Mouse (Mus musculus): ENCODE results near the gene Zp3. TPM values are rescaled to one million over a fixed set of nuclear protein-coding genes. Genes with fewer than 3 reads are reported as not detected.

Gene Zp3
- polyA plus RNA-seq, 1 experiment, result not detected

DNA sequence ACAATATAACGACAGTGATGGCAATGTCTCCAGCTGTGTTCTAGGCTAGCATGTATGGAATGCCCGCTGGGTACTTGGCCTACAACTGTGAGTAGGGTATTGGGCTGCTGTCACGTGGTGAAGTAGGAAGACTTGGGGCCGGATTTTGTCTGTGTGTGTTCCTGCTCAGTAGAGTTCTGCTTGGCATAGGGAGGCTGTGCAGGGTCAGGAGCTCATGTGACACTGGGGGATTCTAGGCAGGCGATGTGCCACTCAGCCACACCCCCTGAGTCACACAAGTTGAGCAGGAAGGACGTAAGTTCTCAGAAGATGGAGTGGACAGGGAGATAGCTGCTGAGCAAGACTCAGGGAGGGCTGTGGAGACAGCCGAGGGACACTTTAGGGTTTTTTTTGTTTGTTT, 27.8 kb downstream of the Zp3 start:
- Histone ChIP-seq H3K4me3 (ENCODE audit: insufficient read depth, low read depth, low read length) (no peak overlapping the region), H3K4me1 (ENCODE audit: control insufficient read depth, insufficient read depth, insufficient read length, low read length) (peaks cover 20% of the 10 kb centered on the region), H3K27ac (replicated peaks; ENCODE audit: low read depth, low read length) (no peak overlapping the region)

- Histone ChIP-seq H3K27ac (replicated peaks; ENCODE audit: low read depth, low read length) (peak overlapping the region; percentile 84), H3K4me3 (ENCODE audit: insufficient read depth, low read depth, low read length) (peak overlapping the region; percentile 10; the same call in 1 of the 2 replicates), H3K4me1 (ENCODE audit: control insufficient read depth, insufficient read depth, insufficient read length, low read length) (peaks cover 23% of the 10 kb centered on the region)
These were observed 35.0 kb downstream of the Zp3 start for GRCm38 (mm10) chr5:136014877-136015276.

DNA sequence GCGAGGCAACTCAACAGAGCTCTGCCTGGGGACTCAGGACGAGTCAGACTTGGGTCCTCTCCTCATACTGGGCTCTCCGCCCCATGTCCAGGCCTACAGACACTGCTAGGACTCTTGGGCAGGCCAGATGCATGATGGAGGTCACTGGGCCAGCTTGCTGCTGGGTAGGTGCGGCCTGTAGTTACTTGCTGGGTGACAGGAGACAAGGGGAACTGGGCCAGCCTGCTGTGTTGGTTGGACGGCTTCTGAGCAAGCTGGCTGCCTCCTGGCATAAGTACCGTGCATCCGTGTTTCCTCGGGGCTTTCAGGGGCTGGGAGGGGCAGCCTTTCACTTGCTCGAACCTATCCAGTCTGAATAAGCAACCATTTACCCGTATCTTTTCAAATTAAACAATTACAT, 35.7 kb downstream of the Zp3 start:
- H3K4me1 ChIP-seq (ENCODE audit: control insufficient read depth, insufficient read depth, insufficient read length, low read length), result peaks cover 27% of the 10 kb centered on the region
- H3K27ac ChIP-seq (replicated peaks; ENCODE audit: low read depth, low read length), result peak overlapping the region; percentile 84
- no peak overlapping the region for H3K4me3 ChIP-seq (ENCODE audit: insufficient read depth, low read depth, low read length)

- H3K4me3 ChIP-seq (ENCODE audit: insufficient read depth, low read depth, low read length), result no peak overlapping the region
- peak overlapping the region; percentile 97 for H3K27ac ChIP-seq (replicated peaks; ENCODE audit: low read depth, low read length)
- peaks cover 28% of the 10 kb centered on the region for H3K4me1 ChIP-seq (ENCODE audit: control insufficient read depth, insufficient read depth, insufficient read length, low read length)
These were observed 36.3 kb downstream of the Zp3 start for GRCm38 (mm10) chr5:136016014-136016876.

DNA sequence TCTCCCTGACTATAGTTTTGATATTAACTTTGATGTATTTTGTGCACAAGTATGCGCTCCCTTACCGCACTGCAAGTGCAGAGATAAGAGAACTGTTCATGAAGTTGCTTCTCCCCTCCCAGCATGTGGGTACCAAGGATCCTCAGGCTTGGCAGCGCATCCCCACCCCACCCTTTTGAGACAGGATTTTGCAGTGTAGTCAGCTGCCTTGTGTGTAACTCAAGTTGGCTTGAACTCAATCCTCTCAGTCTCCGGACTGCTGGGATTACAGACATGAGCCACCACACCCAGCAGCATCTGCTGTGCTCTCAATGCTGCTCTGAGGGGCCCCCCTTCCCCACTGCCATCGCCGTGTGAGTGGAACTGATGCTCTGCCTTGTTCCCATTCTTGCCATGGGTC, 37.4 kb downstream of the Zp3 start:
- no peak overlapping the region for H3K4me3 ChIP-seq (ENCODE audit: insufficient read depth, low read depth, low read length)
- peak overlapping the region; percentile 97 for H3K27ac ChIP-seq (replicated peaks; ENCODE audit: low read depth, low read length)
- peaks cover 28% of the 10 kb centered on the region for H3K4me1 ChIP-seq (ENCODE audit: control insufficient read depth, insufficient read depth, insufficient read length, low read length)

GRCm38 (mm10) chr5:136018726-136019125, 38.8 kb downstream of the Zp3 start:
- Histone ChIP-seq H3K4me1 (ENCODE audit: control insufficient read depth, insufficient read depth, insufficient read length, low read length) (peaks cover 28% of the 10 kb centered on the region), H3K4me3 (ENCODE audit: insufficient read depth, low read depth, low read length) (no peak overlapping the region), H3K27ac (replicated peaks; ENCODE audit: low read depth, low read length) (peak overlapping the region; percentile 82)

DNA sequence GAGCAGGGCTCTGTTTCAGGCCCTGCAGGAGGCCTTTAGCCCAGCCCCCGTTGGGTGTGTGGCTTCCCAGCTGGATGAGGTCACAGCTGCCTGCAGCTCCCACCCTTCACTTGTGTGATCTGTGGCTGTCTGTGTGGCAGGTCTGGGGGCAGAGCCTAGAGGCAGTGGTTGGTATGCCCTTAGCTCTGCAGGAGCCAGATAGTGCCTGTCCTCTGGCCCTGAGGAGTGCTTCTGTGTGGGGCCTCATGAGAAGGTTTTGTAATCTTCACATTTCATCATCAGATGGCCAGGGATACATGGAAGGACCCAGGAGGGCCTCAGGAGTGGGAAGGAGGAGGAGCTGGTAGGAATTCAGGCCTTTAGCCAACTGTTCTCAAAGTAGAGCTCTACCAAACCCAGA, 40.0 kb downstream of the Zp3 start:
- Histone ChIP-seq H3K27ac (replicated peaks; ENCODE audit: low read depth, low read length) (peak overlapping the region; percentile 82; the same call in 1 of the 2 replicates), H3K4me1 (ENCODE audit: control insufficient read depth, insufficient read depth, insufficient read length, low read length) (peaks cover 29% of the 10 kb centered on the region), H3K4me3 (ENCODE audit: insufficient read depth, low read depth, low read length) (no peak overlapping the region)

GRCm38 (mm10) chr5:136025712-136026111, 45.8 kb downstream of the Zp3 start:
- H3K27ac ChIP-seq (replicated peaks; ENCODE audit: low read depth, low read length), result peak overlapping the region; percentile 47
- no peak overlapping the region for H3K4me3 ChIP-seq (ENCODE audit: insufficient read depth, low read depth, low read length)

DNA sequence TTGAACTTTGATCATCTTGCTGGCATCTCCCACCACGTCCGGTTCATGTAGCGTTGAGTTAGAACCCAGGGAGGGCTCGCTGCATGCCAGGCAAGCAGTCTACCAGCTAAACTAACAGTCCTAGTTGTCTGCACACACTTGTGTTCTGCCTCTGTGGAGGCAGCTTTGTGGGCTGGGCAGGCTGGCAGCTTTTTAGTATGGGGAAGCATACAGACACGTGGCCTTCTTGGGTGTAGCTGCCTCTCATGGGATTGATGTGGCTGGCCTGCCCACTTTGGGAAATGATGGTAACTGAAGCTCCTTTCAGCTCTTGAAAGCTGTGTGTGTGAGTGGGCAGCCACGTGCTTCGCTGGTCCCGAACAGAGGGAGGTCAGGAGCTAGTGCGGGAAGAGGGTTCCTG, 47.0 kb downstream of the Zp3 start:
- Histone ChIP-seq H3K4me1 (ENCODE audit: control insufficient read depth, insufficient read depth, insufficient read length, low read length) (peaks cover 3% of the 10 kb centered on the region), H3K27ac (replicated peaks; ENCODE audit: low read depth, low read length) (no peak overlapping the region), H3K4me3 (ENCODE audit: insufficient read depth, low read depth, low read length) (no peak overlapping the region)

More at GRCm38 (mm10) chr5:136025712-136026111, 45.8 kb downstream of the Zp3 start:
- peaks cover 3% of the 10 kb centered on the region for H3K4me1 ChIP-seq (ENCODE audit: control insufficient read depth, insufficient read depth, insufficient read length, low read length)

GRCm38 (mm10) chr5:136027612-136028311, 47.9 kb downstream of the Zp3 start:
- Histone ChIP-seq H3K4me3 (ENCODE audit: insufficient read depth, low read depth, low read length) (no peak overlapping the region), H3K27ac (replicated peaks; ENCODE audit: low read depth, low read length) (no peak overlapping the region)

GRCm38 (mm10) chr5:136034868-136035267, 55.0 kb downstream of the Zp3 start:
- no peak overlapping the region for H3K4me3 ChIP-seq (ENCODE audit: insufficient read depth, low read depth, low read length)
- no peaks in the 10 kb centered on the region for H3K4me1 ChIP-seq (ENCODE audit: control insufficient read depth, insufficient read depth, insufficient read length, low read length)
- H3K27ac ChIP-seq (replicated peaks; ENCODE audit: low read depth, low read length), result no peak overlapping the region

More at GRCm38 (mm10) chr5:136027612-136028311, 47.9 kb downstream of the Zp3 start:
- H3K4me1 ChIP-seq (ENCODE audit: control insufficient read depth, insufficient read depth, insufficient read length, low read length), result peaks cover 3% of the 10 kb centered on the region

DNA sequence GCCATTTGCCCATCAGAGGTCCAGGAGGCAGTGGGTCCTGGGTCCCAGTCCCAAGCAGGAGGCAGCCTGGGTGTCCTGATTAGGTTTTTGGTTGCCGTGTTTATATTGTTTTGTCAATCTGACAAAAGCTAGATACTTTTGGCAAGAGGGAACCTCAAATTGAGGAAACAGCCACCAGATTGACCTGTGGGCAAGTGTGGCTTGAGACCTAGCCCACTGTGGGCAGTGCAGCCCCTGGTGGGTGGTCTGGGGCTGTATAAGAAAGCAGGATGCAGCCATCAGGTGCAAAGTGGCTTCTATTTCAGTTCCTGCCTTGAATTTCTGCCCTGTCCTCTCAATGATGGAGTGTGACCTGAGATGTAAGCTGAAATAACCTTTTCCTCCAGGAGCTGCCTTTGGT, 55.4 kb downstream of the Zp3 start:
- Histone ChIP-seq H3K4me3 (ENCODE audit: insufficient read depth, low read depth, low read length) (no peak overlapping the region), H3K4me1 (ENCODE audit: control insufficient read depth, insufficient read depth, insufficient read length, low read length) (no peaks in the 10 kb centered on the region), H3K27ac (replicated peaks; ENCODE audit: low read depth, low read length) (no peak overlapping the region)

DNA sequence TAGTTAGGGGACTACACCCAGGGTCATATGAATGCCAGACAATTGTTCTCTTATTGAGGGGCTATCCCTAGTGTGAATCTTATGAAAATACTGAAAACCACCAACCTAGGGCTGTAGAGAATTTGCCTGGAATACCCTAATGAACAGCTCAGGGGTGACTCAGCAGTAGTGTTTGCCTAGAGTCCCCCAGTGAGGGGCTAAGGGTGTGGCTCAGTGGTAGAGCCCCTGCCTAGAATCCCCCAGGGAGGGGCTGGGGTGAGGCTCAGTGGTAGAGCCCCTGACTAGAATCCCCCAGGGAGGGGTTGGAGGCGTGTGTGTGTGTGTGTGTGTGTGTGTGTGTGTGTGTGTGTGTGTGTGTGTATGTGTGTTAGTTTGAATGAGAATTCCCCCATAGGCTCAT, 56.8 kb downstream of the Zp3 start:
- no peaks in the 10 kb centered on the region for H3K4me1 ChIP-seq (ENCODE audit: control insufficient read depth, insufficient read depth, insufficient read length, low read length)
- no peak overlapping the region for H3K27ac ChIP-seq (replicated peaks; ENCODE audit: low read depth, low read length)
- H3K4me3 ChIP-seq (ENCODE audit: insufficient read depth, low read depth, low read length), result no peak overlapping the region

Data from brown adipose tissue, adult 24 weeks (tissue).